Mouse (Mus musculus): ENCODE results near the gene Heyl. TPM values are rescaled to one million over a fixed set of nuclear protein-coding genes. Genes with fewer than 3 reads are reported as not detected.
"Not testable (repeated sequence)": the region's sequence is repeated elsewhere in the genome, so short reads cannot be mapped to it uniquely, and the experiment has no call there.

Gene Heyl
- polyA plus RNA-seq, 1 experiment from 2014 or later, result 6.9 TPM

DNA sequence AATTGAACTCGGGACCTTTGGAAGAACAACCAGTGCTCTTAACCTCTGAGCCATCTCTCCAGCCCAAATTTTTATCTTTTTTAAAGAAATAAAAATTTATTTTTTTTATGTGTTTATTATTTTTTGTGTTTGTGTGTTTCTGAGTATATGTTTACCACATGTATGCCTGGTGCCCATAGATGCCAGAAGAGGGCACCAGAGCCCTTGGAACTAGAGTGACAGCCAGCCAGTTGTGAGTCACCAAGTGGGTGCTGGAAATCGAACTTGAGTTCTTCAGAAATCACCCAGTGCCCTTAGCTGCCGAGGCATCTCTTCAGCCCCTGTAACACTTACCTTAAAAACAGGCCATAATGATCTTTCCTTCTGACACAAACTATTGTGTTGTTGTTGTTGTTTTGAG, 37.7 kb downstream of the Heyl start:
- ATAC-seq (replicated peaks), result no peak
- Histone ChIP-seq H3K4me2 (no peak overlapping the region), H3K4me3 (no peak overlapping the region), H3K27ac (no peak overlapping the region), H3K36me3 (replicated peaks) (no peaks in the 10 kb centered on the region), H3K4me1 (no peaks in the 10 kb centered on the region), H3K27me3 (replicated peaks) (no peaks in the 10 kb centered on the region), H3K9me3 (no peaks in the 10 kb centered on the region), H3K9ac (no peak overlapping the region)
- WGBS, result 91% methylated on average over 3 of the region's 3 CpGs

GRCm38 (mm10) chr4:123280117-123280516, 46.8 kb downstream of the Heyl start:
- Histone ChIP-seq H3K27ac (no peak overlapping the region), H3K36me3 (replicated peaks) (no peaks in the 10 kb centered on the region), H3K4me1 (peaks cover 15% of the 10 kb centered on the region), H3K9me3 (no peaks in the 10 kb centered on the region), H3K27me3 (replicated peaks) (no peaks in the 10 kb centered on the region), H3K4me2 (no peak overlapping the region), H3K4me3 (no peak overlapping the region), H3K9ac (no peak overlapping the region)
- 75% methylated on average over 3 of the region's 3 CpGs for WGBS
- ATAC-seq (replicated peaks), result no peak

DNA sequence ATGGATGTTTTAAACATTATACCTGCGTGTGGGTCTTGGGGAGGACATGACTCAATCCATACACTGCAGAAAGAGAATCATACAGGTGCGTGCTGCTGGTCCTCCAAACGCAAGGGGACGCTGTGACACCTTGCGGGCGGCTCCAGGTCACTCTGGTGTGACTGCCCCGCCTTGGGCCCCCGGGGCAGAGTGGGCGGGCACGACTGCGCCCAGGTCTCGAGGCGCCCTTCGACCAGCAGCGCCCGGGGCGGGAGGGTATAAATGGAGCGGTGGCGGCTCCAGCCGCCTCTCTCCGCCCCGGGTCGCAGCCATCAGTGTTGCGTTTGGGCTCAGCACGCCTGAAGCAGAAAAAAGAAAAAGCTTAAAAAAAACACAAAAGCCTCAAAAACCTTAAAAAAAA, 49.1 kb downstream of the Heyl start:
- H3K4me1 ChIP-seq, result peaks cover 25% of the 10 kb centered on the region
- H3K4me3 ChIP-seq, result peak overlapping the region; percentile 72
- ATAC-seq (replicated peaks), result peak; percentile 91
- peak overlapping the region; percentile 69 for H3K9ac ChIP-seq
- WGBS, result 1% methylated on average over 25 of the region's 25 CpGs
- H3K27me3 ChIP-seq (replicated peaks), result no peaks in the 10 kb centered on the region
- peak overlapping the region; percentile 79 for H3K27ac ChIP-seq
- H3K4me2 ChIP-seq, result peak overlapping the region; percentile 82
- H3K9me3 ChIP-seq, result no peaks in the 10 kb centered on the region
- 0 out of 2 replicates have a peak, but pooled peaks cover 4% of the 10 kb centered on the region for H3K36me3 ChIP-seq (replicated peaks)

GRCm38 (mm10) chr4:123282915-123283674, 49.7 kb downstream of the Heyl start:
- peak overlapping the region; percentile 79 for H3K27ac ChIP-seq
- peak overlapping the region; percentile 69 for H3K9ac ChIP-seq
- H3K4me2 ChIP-seq, result peak overlapping the region; percentile 82
- 1% methylated on average over 48 of the region's 55 CpGs for WGBS
- peak; percentile 83 for ATAC-seq (replicated peaks)
- not testable (repeated sequence) for H3K27me3 ChIP-seq (replicated peaks); H3K36me3 ChIP-seq (replicated peaks); H3K9me3 ChIP-seq
- H3K4me1 ChIP-seq, result peaks cover 25% of the 10 kb centered on the region
- H3K4me3 ChIP-seq, result peak overlapping the region; percentile 72

GRCm38 (mm10) chr4:123283675-123284064, 50.3 kb downstream of the Heyl start:
- not testable (repeated sequence) for H3K27ac ChIP-seq; H3K36me3 ChIP-seq (replicated peaks); H3K27me3 ChIP-seq (replicated peaks); H3K9me3 ChIP-seq
- peak overlapping the region; percentile 82 for H3K4me2 ChIP-seq
- H3K9ac ChIP-seq, result peak overlapping the region; percentile 43
- ATAC-seq (replicated peaks), result peak; percentile 41
- H3K4me3 ChIP-seq, result peak overlapping the region; percentile 72
- peaks cover 25% of the 10 kb centered on the region for H3K4me1 ChIP-seq
- 1% methylated on average over 13 of the region's 15 CpGs for WGBS

DNA sequence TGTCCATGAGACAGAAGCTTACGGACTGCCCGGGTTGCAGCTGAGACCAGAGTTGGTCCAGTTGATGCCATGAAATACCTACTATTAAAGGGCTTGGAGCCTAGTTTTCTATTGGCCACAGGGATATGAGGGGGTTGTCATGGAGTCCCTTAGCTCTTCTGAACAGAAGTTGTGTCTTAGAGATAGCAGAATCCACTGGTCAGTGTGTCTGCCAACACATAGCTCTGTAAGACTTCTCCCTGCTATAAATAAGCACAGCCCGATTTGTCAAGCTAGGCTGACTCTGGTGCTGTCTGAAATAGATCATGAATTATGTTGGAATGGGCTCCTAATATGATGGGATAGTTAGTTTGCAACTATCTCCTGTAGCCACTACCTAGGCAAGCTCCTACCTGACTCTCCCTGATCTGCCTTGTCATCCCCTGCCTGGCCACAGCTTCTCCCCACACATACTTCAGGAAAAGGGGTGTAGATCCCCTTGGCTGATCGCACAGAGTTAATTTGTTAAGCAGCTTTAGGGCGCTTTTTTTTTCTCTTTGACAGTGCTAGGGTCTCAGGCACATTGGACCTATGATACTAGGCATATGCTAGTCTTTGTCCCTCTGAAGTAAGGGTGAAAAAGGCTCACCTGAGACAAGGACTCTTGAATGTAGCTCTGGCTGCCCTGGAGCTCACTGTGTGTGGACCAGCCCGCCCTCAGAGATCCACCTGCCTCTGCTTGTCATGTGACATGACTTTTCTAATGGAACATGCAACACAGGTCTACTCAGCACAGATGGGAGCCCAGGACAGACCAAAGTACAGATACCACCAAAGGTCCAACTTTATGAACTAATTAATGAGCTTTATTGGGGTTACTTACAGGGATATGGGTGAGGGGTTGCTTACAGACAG, 51.6 kb downstream of the Heyl start:
- Histone ChIP-seq H3K9me3 (no peaks in the 10 kb centered on the region), H3K4me1 (peaks cover 25% of the 10 kb centered on the region), H3K27me3 (replicated peaks) (no peaks in the 10 kb centered on the region), H3K36me3 (replicated peaks) (peaks cover 16% of the 10 kb centered on the region; the same call in 1 of the 2 replicates), H3K9ac (0 out of 2 replicates have a peak overlapping the region, but pooled peaks have one; percentile 20), H3K4me3 (peak overlapping the region; percentile 72), H3K27ac (no peak overlapping the region), H3K4me2 (peak overlapping the region; percentile 82)
- no peak for ATAC-seq (replicated peaks)
- WGBS, result 85% methylated on average over 6 of the region's 6 CpGs

DNA sequence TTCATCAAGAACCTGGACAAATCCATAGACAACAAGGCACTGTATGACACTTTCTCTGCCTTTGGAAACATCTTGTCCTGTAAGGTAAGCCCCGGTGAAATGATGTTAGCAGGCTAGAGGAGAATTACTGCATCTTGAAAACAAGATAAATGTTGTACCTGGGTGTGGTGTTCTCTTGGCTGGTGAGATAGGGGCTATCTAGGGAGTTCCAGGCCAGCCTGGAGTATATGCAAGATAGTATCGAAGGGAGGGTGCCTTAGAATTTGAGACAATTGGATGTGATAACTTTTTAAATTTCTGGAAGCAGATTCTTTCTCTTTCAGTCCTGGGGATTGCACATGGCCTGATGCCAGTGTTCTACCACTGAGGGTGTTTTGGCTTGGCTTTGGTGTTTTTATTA, 53.4 kb downstream of the Heyl start:
- Histone ChIP-seq H3K9me3 (no peaks in the 10 kb centered on the region), H3K4me1 (peaks cover 25% of the 10 kb centered on the region), H3K9ac (no peak overlapping the region), H3K27ac (no peak overlapping the region), H3K4me3 (no peak overlapping the region), H3K4me2 (no peak overlapping the region), H3K36me3 (replicated peaks) (peaks cover 29% of the 10 kb centered on the region), H3K27me3 (replicated peaks) (no peaks in the 10 kb centered on the region)
- WGBS, result 96% methylated on average over 2 of the region's 2 CpGs
- no peak for ATAC-seq (replicated peaks)

- Histone ChIP-seq H3K4me3 (no peak overlapping the region), H3K4me1 (peaks cover 21% of the 10 kb centered on the region), H3K27ac (no peak overlapping the region), H3K9ac (no peak overlapping the region), H3K4me2 (no peak overlapping the region), H3K9me3 (no peaks in the 10 kb centered on the region), H3K36me3 (replicated peaks) (peaks cover 46% of the 10 kb centered on the region), H3K27me3 (replicated peaks) (no peaks in the 10 kb centered on the region)
- ATAC-seq (replicated peaks), result no peak
- 94% methylated on average over 12 of the region's 12 CpGs for WGBS
These were observed 55.7 kb downstream of the Heyl start for GRCm38 (mm10) chr4:123289038-123289437.

GRCm38 (mm10) chr4:123292390-123292789, 59.0 kb downstream of the Heyl start:
- no peak overlapping the region for H3K4me3 ChIP-seq
- 92% methylated on average over 3 of the region's 3 CpGs for WGBS
- no peaks in the 10 kb centered on the region for H3K4me1 ChIP-seq
- no peak overlapping the region for H3K9ac ChIP-seq
- H3K9me3 ChIP-seq, result no peaks in the 10 kb centered on the region
- no peaks in the 10 kb centered on the region for H3K27me3 ChIP-seq (replicated peaks)
- no peak overlapping the region for H3K4me2 ChIP-seq
- no peak overlapping the region for H3K27ac ChIP-seq
- ATAC-seq (replicated peaks), result no peak
- H3K36me3 ChIP-seq (replicated peaks), result peaks cover 69% of the 10 kb centered on the region

- Histone ChIP-seq H3K36me3 (replicated peaks) (peaks cover 70% of the 10 kb centered on the region), H3K4me1 (no peaks in the 10 kb centered on the region), H3K9me3 (no peaks in the 10 kb centered on the region), H3K9ac (no peak overlapping the region), H3K4me2 (no peak overlapping the region), H3K27me3 (replicated peaks) (no peaks in the 10 kb centered on the region), H3K27ac (no peak overlapping the region), H3K4me3 (no peak overlapping the region)
- 90% methylated on average over 7 of the region's 7 CpGs for WGBS
- ATAC-seq (replicated peaks), result no peak
These were observed 59.6 kb downstream of the Heyl start for GRCm38 (mm10) chr4:123292989-123293388.

GRCm38 (mm10) chr4:123293661-123294443, 60.5 kb downstream of the Heyl start:
- Histone ChIP-seq H3K36me3 (replicated peaks) (peaks cover 74% of the 10 kb centered on the region), H3K4me3 (no peak overlapping the region), H3K4me1 (no peaks in the 10 kb centered on the region), H3K4me2 (no peak overlapping the region), H3K27me3 (replicated peaks) (no peaks in the 10 kb centered on the region), H3K9me3 (no peaks in the 10 kb centered on the region), H3K9ac (no peak overlapping the region), H3K27ac (no peak overlapping the region)
- ATAC-seq (replicated peaks), result no peak
- WGBS, result 83% methylated on average over 7 of the region's 7 CpGs

DNA sequence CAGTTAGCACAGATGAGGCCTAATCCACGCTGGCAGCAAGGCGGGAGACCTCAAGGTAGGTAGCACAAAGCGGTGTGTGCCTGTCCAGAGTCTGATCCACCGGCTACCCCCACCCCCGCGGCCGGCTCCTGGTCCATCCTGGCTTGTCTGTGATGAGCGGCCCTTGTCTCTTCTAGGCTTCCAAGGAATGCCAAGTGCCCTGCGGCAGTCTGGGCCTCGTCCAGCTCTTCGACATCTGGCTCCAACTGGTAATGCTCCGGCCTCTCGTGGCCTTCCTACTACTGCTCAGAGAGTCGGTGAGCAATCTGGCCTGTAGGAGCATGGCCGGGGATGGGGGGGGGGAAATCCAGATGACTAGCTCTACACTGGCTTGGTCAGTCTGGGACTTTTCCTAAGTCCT, 61.7 kb downstream of the Heyl start:
- peaks cover 70% of the 10 kb centered on the region for H3K36me3 ChIP-seq (replicated peaks)
- H3K27me3 ChIP-seq (replicated peaks); H3K27ac ChIP-seq; H3K9me3 ChIP-seq; ATAC-seq (replicated peaks); H3K4me1 ChIP-seq; H3K4me3 ChIP-seq; H3K9ac ChIP-seq; H3K4me2 ChIP-seq: not testable (repeated sequence)
- WGBS, result 93% methylated on average over 15 of the region's 15 CpGs

Measured in midbrain, embryonic 15.5 days (tissue).